Mouse (Mus musculus): Measurements from ENCODE around the gene Pfn3. TPM values are rescaled to one million over a fixed set of nuclear protein-coding genes. Genes with fewer than 3 reads are reported as not detected.

The Pfn3 gene
- polyA plus RNA-seq, 1 experiment from 2014 or later, result not detected

DNA sequence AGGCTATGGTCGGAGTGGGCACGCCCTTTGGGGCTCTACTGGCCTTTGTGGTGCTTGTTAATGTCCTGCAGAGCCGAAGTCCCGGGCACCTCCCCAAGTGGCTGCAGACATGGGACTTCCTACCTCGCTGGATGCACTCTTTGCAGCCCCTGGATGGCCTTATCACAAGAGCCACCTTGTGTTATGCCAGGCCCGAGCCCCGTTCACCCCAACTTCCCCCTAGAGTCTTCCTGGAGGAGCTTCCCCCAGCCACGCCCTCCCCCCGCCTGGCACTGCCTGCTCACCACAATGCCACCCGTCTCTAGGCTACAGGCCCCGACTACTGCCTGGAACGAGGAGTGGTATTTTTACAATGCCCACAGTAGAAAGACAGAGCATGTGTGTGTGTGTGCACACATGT lies 1.7 kb downstream of the Pfn3 start:
- Histone ChIP-seq H3K36me3 (ENCODE audit: insufficient read depth) (no peaks in the 10 kb centered on the region), H3K4me1 (ENCODE audit: insufficient read depth) (no peaks in the 10 kb centered on the region), H3K4me3 (ENCODE audit: low read depth, low read length) (no peak overlapping the region), H3K4me2 (no peak overlapping the region), H3K9me3 (ENCODE audit: low read depth, low read length) (no peaks in the 10 kb centered on the region), H3K27ac (ENCODE audit: low read depth) (no peak overlapping the region), H3K9ac (no peak overlapping the region), H3K27me3 (ENCODE audit: insufficient read depth, low read length) (peaks cover 12% of the 10 kb centered on the region; the same call in 1 of the 2 replicates)
- WGBS, result 80% methylated on average over 12 of the region's 12 CpGs
- ATAC-seq (ENCODE audit: insufficient read depth) (no peak), DNase-seq (no peak)
- TF ChIP-seq CTCF (IDR thresholded peaks at IDR 0.05; ENCODE audit: low read depth), result no peak

DNA sequence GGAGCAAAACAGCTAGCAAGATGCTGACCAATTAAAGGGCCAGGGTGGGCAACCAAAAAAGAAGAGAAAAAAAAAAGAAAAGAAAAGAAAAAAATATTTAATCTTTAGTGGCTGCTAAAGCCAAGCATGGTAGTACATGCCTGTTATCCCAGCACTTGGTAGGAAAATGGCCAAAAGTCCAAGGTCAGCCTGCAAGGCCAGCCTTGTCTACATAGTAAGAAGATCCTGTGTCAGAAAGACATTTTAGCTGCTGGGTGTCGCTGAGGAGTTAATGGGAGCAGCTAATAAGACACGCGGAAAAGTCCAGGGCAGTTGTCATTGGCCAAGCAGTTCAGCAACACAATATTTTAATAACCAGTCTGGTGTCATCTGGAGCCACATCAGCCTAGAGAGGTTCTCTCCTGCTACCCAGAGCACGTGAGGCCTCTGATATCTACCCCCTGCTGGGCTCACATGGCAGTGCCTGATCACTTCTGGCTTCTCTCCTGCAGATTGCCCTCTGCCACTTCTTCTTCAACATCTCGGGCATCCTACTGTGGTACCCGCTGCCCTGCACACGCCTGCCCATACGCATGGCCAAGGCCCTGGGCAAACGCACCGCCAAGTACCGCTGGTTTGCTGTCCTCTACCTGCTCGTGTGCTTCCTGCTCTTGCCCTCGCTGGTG lies 2.3 kb downstream of the Pfn3 start:
- Histone ChIP-seq H3K9ac (no peak overlapping the region), H3K27me3 (ENCODE audit: insufficient read depth, low read length) (0 out of 2 replicates have a peak, but pooled peaks cover 7% of the 10 kb centered on the region), H3K4me2 (no peak overlapping the region), H3K4me1 (ENCODE audit: insufficient read depth) (no peaks in the 10 kb centered on the region), H3K9me3 (ENCODE audit: low read depth, low read length) (no peaks in the 10 kb centered on the region), H3K27ac (ENCODE audit: low read depth) (no peak overlapping the region), H3K4me3 (ENCODE audit: low read depth, low read length) (no peak overlapping the region), H3K36me3 (ENCODE audit: insufficient read depth) (no peaks in the 10 kb centered on the region)
- no peak for ATAC-seq (ENCODE audit: insufficient read depth)
- 78% methylated on average over 13 of the region's 13 CpGs for WGBS
- DNase-seq, result no peak
- TF ChIP-seq CTCF (IDR thresholded peaks at IDR 0.05; ENCODE audit: low read depth), result no peak

DNA sequence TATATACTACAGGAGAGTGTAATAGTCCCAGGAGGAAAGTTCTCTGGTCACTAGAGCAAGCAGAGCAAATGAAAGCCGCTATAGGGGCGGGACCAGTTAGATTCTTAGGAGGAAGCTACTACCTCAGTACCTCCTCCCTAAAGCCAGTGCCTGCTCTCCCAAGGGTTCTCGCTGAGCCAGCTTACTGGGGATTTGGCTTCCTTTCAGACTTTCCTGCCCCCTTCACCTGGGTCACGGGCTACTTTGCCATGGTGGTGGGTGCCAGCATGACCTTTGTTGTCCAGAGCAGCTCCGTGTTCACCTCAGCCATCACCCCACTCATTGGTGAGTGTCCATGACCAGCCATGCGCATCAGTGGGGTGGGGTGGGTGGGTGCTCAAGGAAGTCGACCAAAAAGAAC lies 3.2 kb downstream of the Pfn3 start:
- DNase-seq, result no peak
- ATAC-seq (ENCODE audit: insufficient read depth), result no peak
- H3K27ac ChIP-seq (ENCODE audit: low read depth), result no peak overlapping the region

DNA sequence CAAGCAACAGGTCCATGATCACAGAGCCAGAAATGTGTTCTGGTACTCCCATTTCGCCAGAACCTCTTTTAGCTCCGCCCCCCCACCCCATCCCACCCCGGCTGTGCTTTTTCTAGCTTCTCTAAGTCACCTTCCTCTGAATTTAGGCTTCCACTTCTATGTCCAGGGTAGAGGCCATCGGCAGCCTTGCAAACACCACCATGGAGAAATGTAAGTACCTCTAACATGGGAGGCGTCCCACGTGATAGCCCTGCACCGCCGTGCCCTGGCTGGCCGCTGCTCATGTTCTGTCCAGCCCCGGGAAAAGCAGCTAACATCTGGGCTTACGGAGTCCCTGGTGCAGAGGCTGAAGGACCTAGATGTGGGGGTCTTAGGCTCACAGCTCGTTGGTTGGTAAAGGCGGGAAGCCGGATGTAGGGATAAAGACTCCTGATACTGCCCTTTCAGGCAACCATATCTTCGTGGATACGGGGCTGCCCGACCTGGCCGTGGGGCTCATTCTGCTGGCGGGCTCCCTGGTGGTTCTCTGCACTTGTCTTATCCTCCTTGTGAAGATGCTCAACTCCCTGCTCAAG lies 6.4 kb downstream of the Pfn3 start:
- TF ChIP-seq CTCF (IDR thresholded peaks at IDR 0.05; ENCODE audit: low read depth), result no peak
- ATAC-seq (ENCODE audit: insufficient read depth) (no peak), DNase-seq (no peak)
- Histone ChIP-seq H3K4me1 (ENCODE audit: insufficient read depth) (no peaks in the 10 kb centered on the region), H3K9me3 (ENCODE audit: low read depth, low read length) (no peaks in the 10 kb centered on the region), H3K9ac (no peak overlapping the region), H3K4me3 (ENCODE audit: low read depth, low read length) (no peak overlapping the region), H3K4me2 (no peak overlapping the region), H3K27me3 (ENCODE audit: insufficient read depth, low read length) (0 out of 2 replicates have a peak, but pooled peaks cover 9% of the 10 kb centered on the region), H3K27ac (ENCODE audit: low read depth) (no peak overlapping the region), H3K36me3 (ENCODE audit: insufficient read depth) (no peaks in the 10 kb centered on the region)
- WGBS, result 81% methylated on average over 19 of the region's 19 CpGs

More for the DNA sequence above, 3.2 kb downstream of the Pfn3 start:
- Histone ChIP-seq H3K4me3 (ENCODE audit: low read depth, low read length) (no peak overlapping the region), H3K4me1 (ENCODE audit: insufficient read depth) (no peaks in the 10 kb centered on the region), H3K36me3 (ENCODE audit: insufficient read depth) (no peaks in the 10 kb centered on the region), H3K9me3 (ENCODE audit: low read depth, low read length) (no peaks in the 10 kb centered on the region), H3K4me2 (no peak overlapping the region), H3K9ac (no peak overlapping the region), H3K27me3 (ENCODE audit: insufficient read depth, low read length) (0 out of 2 replicates have a peak, but pooled peaks cover 9% of the 10 kb centered on the region)
- WGBS, result 61% methylated on average over 7 of the region's 7 CpGs
- no peak for TF ChIP-seq CTCF (IDR thresholded peaks at IDR 0.05; ENCODE audit: low read depth)

DNA sequence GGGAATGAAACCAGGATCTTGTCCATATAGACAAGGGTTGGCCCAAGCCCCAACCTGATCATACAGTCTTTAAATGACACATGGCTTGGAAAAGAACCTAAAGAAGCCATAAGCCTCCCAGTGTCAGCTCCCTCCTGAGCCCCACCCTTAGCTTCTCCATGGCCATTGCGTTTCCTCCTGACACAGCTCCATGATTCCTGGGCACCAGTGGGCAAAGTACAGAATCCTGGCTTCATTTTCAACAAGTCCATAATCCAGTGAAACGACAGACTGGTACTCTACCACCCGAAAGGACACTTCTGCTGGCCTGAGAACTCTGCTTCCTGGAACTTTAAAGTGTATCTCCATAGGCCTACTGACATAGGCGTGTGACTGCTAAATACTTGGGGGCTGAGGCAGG lies 7.7 kb downstream of the Pfn3 start:
- H3K4me2 ChIP-seq, result no peak overlapping the region
- H3K36me3 ChIP-seq (ENCODE audit: insufficient read depth), result no peaks in the 10 kb centered on the region
- no peaks in the 10 kb centered on the region for H3K9me3 ChIP-seq (ENCODE audit: low read depth, low read length)
- no peak for ATAC-seq (ENCODE audit: insufficient read depth)
- no peak overlapping the region for H3K9ac ChIP-seq
- DNase-seq, result no peak
- no peak for TF ChIP-seq CTCF (IDR thresholded peaks at IDR 0.05; ENCODE audit: low read depth)
- no peak overlapping the region for H3K4me3 ChIP-seq (ENCODE audit: low read depth, low read length)
- 0 out of 2 replicates have a peak, but pooled peaks cover 2% of the 10 kb centered on the region for H3K27me3 ChIP-seq (ENCODE audit: insufficient read depth, low read length)
- no peaks in the 10 kb centered on the region for H3K4me1 ChIP-seq (ENCODE audit: insufficient read depth)
- 81% methylated on average over 4 of the region's 4 CpGs for whole genome bisulfite sequencing
- H3K27ac ChIP-seq (ENCODE audit: low read depth), result no peak overlapping the region

DNA sequence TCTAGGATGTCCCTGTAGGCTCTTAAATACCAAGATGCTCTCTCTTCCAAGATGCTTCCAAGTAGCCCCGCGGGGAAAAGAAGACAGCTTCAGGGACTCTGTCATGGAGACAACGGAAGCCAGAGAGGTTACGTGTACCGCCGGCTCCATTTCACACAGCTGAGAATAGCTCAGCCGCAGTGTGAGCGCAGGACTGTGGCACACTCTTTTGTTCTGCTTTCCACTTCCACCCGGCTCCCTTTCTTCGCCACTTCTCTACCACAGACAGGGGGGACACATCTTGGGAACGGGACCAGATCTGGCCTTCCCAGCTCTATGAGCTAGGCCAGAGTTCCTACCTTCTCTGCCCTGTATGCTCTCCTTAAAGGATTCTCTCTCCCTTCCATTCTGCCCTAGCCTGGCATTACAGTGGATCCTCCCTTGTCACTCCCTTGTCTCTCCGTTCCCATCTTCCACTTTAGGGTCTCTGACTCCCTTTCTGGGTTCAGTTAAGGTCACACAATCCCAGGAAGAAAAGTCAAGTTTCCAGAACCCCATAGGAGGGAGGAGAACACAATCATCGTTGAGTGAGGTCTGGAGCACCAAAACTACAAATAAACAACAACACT lies 9.1 kb downstream of the Pfn3 start:
- 65% methylated on average over 13 of the region's 13 CpGs for WGBS
- 0 out of 2 replicates have a peak, but pooled peaks cover 2% of the 10 kb centered on the region for H3K27me3 ChIP-seq (ENCODE audit: insufficient read depth, low read length)
- H3K9ac ChIP-seq, result 0 out of 2 replicates have a peak overlapping the region, but pooled peaks have one; percentile 7
- no peak overlapping the region for H3K27ac ChIP-seq (ENCODE audit: low read depth)
- no peaks in the 10 kb centered on the region for H3K4me1 ChIP-seq (ENCODE audit: insufficient read depth)
- no peaks in the 10 kb centered on the region for H3K9me3 ChIP-seq (ENCODE audit: low read depth, low read length)
- no peaks in the 10 kb centered on the region for H3K36me3 ChIP-seq (ENCODE audit: insufficient read depth)
- H3K4me3 ChIP-seq (ENCODE audit: low read depth, low read length), result no peak overlapping the region
- DNase-seq, result no peak
- no peak for TF ChIP-seq CTCF (IDR thresholded peaks at IDR 0.05; ENCODE audit: low read depth)
- ATAC-seq (ENCODE audit: insufficient read depth), result peak; percentile 41; the same call in 1 of the 2 replicates
- no peak overlapping the region for H3K4me2 ChIP-seq
